14 mouse cellular contexts compared by ENCODE assay signal in genomic region chr10:61378050-61378449, GRCm38 (mm10). TPM values are rescaled to one million over a fixed set of nuclear protein-coding genes. Genes with fewer than 3 reads are reported as not detected.
"Had no signal": no experiment of that assay in that cellular context is flagged by ENCODE, and none has a peak within 500 bp of the region (broad histone marks: within the 10 kb centered on the region; RNA-seq: fewer than 3 reads in every experiment).

No protein-coding gene starts in this region.

- H3K4me3 ChIP-seq: limb, embryonic 13.5 days; midbrain, embryonic 12.5 days; neural tube, embryonic 13.5 days had no signal

- H3K36me3 ChIP-seq: limb, embryonic 13.5 days; midbrain, embryonic 12.5 days; neural tube, embryonic 13.5 days had no signal

- DNase-seq: left cerebral cortex, postnatal 4 days; lung, adult 18-20 months; right cerebral cortex, adult 18-20 months; right cerebral cortex, postnatal 25 days; thymus, adult 18-20 months; thymus, postnatal 14 days had no signal

- H3K27ac ChIP-seq: kidney, postnatal 0 days; limb, embryonic 13.5 days; liver, embryonic 14.5 days; midbrain, embryonic 12.5 days; neural tube, embryonic 13.5 days had no signal

- H3K9me3 ChIP-seq: midbrain, embryonic 12.5 days had no signal

RNA-seq across cellular contexts. Expression of gene Pald1, which starts 5.3 kb away (rescaled TPM):
- total RNA-seq: megakaryocyte-erythroid progenitor cell, adult 5-6 weeks had no signal

RNA-seq across cellular contexts. Expression of gene Nodal, which starts 39.7 kb away (rescaled TPM):
- total RNA-seq: layer of hippocampus, postnatal 14 days; megakaryocyte-erythroid progenitor cell, adult 5-6 weeks had no signal
- polyA plus RNA-seq: midbrain, embryonic 12.5 days; neural tube, embryonic 13.5 days; small intestine, adult 2 months had no signal
